Mouse (Mus musculus) neutrophil, adult 59 days (primary cell): Measurements from ENCODE around the gene Mapk8ip3. TPM values are rescaled to one million over a fixed set of nuclear protein-coding genes. Genes with fewer than 3 reads are reported as not detected.

Source experiments
- total RNA-seq, 2 experiments: library from RNA; stranded (reverse); gene quantifications; 1 replicate in 1 of 2; 2 replicates in 1 of 2; pipeline ENCODE4 v1.2.4; 2023

The Mapk8ip3 gene
- 10 to 100 TPM; 64.6 to 76.0 TPM for total RNA-seq

GRCm38 (mm10) chr17:24936259-24937237, at the start of gene Mapk8ip3:
TSS of gene Mapk8ip3 (minus strand) at chr17:24936977.

GRCm38 (mm10) chr17:24960135-24960851, 23.5 kb upstream of the Mapk8ip3 start, which contains the start of gene Jpt2:
TSS of gene Jpt2 (minus strand) at chr17:24960689.

GRCm38 (mm10) chr17:24896241-24896992, 40.4 kb downstream of the Mapk8ip3 start, which contains the start of gene Nme3:
TSS of gene Nme3 (plus strand) at chr17:24896500.

GRCm38 (mm10) chr17:24894995-24895547, 41.7 kb downstream of the Mapk8ip3 start, which contains the start of the genes Eme2 and Mrps34:
TSS of gene Eme2 (minus strand) at chr17:24895087.
TSS of gene Mrps34 (plus strand) at chr17:24895116.

GRCm38 (mm10) chr17:24886134-24886931, 50.4 kb downstream of the Mapk8ip3 start, which contains the start of the genes Nubp2 and Spsb3:
TSS of gene Nubp2 (minus strand) at chr17:24886349.
TSS of gene Spsb3 (plus strand) at chr17:24886643.

GRCm38 (mm10) chr17:24865776-24866175, 71.0 kb downstream of the Mapk8ip3 start, which contains the start of gene Igfals:
TSS of gene Igfals (plus strand) at chr17:24865997.

GRCm38 (mm10) chr17:24850065-24850772, 86.6 kb downstream of the Mapk8ip3 start, which contains the start of gene Fahd1:
TSS of gene Fahd1 (minus strand) at chr17:24850364.

Other genes with a start within 250 kb of the Mapk8ip3 start
- not detected for gene Syngr3, start 247.0 kb downstream of the Mapk8ip3 start, total RNA-seq
- gene Gfer, start 240.8 kb downstream of the Mapk8ip3 start, total RNA-seq: 1 to 10 TPM; 7.6 to 9.4 TPM
- 1 to 10 TPM; 1.2 to 1.5 TPM for gene Noxo1, start 240.7 kb downstream of the Mapk8ip3 start, total RNA-seq
- 10 to 100 TPM; 16.4 to 16.5 TPM for gene Tbl3, start 229.3 kb downstream of the Mapk8ip3 start, total RNA-seq
- gene Rnf151, start 218.9 kb downstream of the Mapk8ip3 start, total RNA-seq: not detected
- 100 to 1,000 TPM; 535 to 536 TPM for gene Rps2, start 218.9 kb downstream of the Mapk8ip3 start, total RNA-seq
- 10 to 100 TPM; 65.0 to 72.7 TPM for gene Ndufb10, start 212.5 kb downstream of the Mapk8ip3 start, total RNA-seq
- 1 to 10 TPM; 1.9 to 2.1 TPM for gene Rpl3l, start 209.2 kb downstream of the Mapk8ip3 start, total RNA-seq
- gene Msrb1, start 200.3 kb downstream of the Mapk8ip3 start, total RNA-seq: 1,000 to 10,000 TPM; 1,180 to 1,230 TPM
- not detected for gene Hs3st6, start 184.0 kb downstream of the Mapk8ip3 start, total RNA-seq
- gene Meiob, start 132.7 kb downstream of the Mapk8ip3 start, total RNA-seq: not detected
- gene Hagh, start 96.8 kb downstream of the Mapk8ip3 start, total RNA-seq: 10 to 100 TPM; 46.5 to 47.8 TPM
- 1 to 10 TPM; 3.7 to 4.0 TPM for gene Fahd1, start 86.6 kb downstream of the Mapk8ip3 start, total RNA-seq
- under 1 TPM; 0.18 to 0.75 TPM for gene Igfals, start 71.0 kb downstream of the Mapk8ip3 start, total RNA-seq
- 10 to 100 TPM; 39.3 to 50.6 TPM for gene Nubp2, start 50.6 kb downstream of the Mapk8ip3 start, total RNA-seq
- gene Spsb3, start 50.3 kb downstream of the Mapk8ip3 start, total RNA-seq: 10 to 100 TPM; 24.0 to 27.7 TPM
- 10 to 100 TPM; 12.1 to 16.3 TPM for gene Eme2, start 41.9 kb downstream of the Mapk8ip3 start, total RNA-seq
- gene Mrps34, start 41.9 kb downstream of the Mapk8ip3 start, total RNA-seq: 10 to 100 TPM; 19.0 to 21.1 TPM
- gene Nme3, start 40.5 kb downstream of the Mapk8ip3 start, total RNA-seq: 10 to 100 TPM; 19.8 to 20.9 TPM
- 10 to 100 TPM; 37.2 to 45.7 TPM for gene Jpt2, start 23.7 kb upstream of the Mapk8ip3 start, total RNA-seq
- 10 to 100 TPM; 29.9 to 30.6 TPM for gene Cramp1l, start 78.8 kb upstream of the Mapk8ip3 start, total RNA-seq
- gene Ift140, start 79.1 kb upstream of the Mapk8ip3 start, total RNA-seq: 10 to 100 TPM; 15.6 to 16.4 TPM
- not detected for gene Tmem204, start 146.6 kb upstream of the Mapk8ip3 start, total RNA-seq
- gene Telo2, start 179.0 kb upstream of the Mapk8ip3 start, total RNA-seq: 10 to 100 TPM in 1 of 2 experiments, 1 to 10 TPM in 1; 7.8 to 11.1 TPM
- gene Ptx4, start 183.8 kb upstream of the Mapk8ip3 start, total RNA-seq: not detected
- gene Clcn7, start 196.4 kb upstream of the Mapk8ip3 start, total RNA-seq: 10 to 100 TPM; 28.9 to 29.5 TPM
- under 1 TPM in 1 of 2 experiments, not detected in 1; 0.18 TPM for gene Ccdc154, start 225.5 kb upstream of the Mapk8ip3 start, total RNA-seq
- gene Gm38655, start 238.5 kb upstream of the Mapk8ip3 start, total RNA-seq: not detected
- 1 to 10 TPM; 5.0 to 6.3 TPM for gene BC003965, start 247.6 kb upstream of the Mapk8ip3 start, total RNA-seq